Mouse (Mus musculus) MEL (cell line): ENCODE measurements around the gene Rps28. TPM values are rescaled to one million over a fixed set of nuclear protein-coding genes. Genes with fewer than 3 reads are reported as not detected.

ENCODE experiments used
- DNase-seq: peaks from one replicate; pipeline ENCODE4 v3.0.0; 2011; ENCODE audit warnings: low read depth, low spot score
- H3K27ac ChIP-seq: 2 replicates; pipeline ENCODE4 v1.5.1; 2012; ENCODE audit warnings: low read depth, mild to moderate bottlenecking, control low read depth, low read length, moderate library complexity; ENCODE audit not compliant: control insufficient read depth
- H3K27me3 ChIP-seq, 2 experiments: fragments of 150-350 bp in 1 of 2; sonication (generic) in 1 of 2; 2 replicates each; pipeline ENCODE4 v1.6.1; 2012; ENCODE audit warnings: low read length in 2 of 2, mild to moderate bottlenecking in 2 of 2, improper control_type of control experiment in 1 of 2, moderate library complexity in 1 of 2; ENCODE audit not compliant: insufficient read depth in 2 of 2, control insufficient read depth in 1 of 2
- H3K36me3 ChIP-seq, 2 experiments: 2 replicates each; pipeline ENCODE4 v1.6.1; 2012 to 2014; ENCODE audit warnings: low read length in 2 of 2, improper control_type of control experiment in 1 of 2, inconsistent platforms in 1 of 2, mild to moderate bottlenecking in 1 of 2; ENCODE audit not compliant: insufficient read depth in 2 of 2, control insufficient read depth in 1 of 2
- H3K4me1 ChIP-seq, 2 experiments: fragments of 150-350 bp in 1 of 2; sonication (generic) in 1 of 2; 2 replicates each; pipeline ENCODE4 v1.6.1; 2012; ENCODE audit warnings: low read length in 2 of 2, improper control_type of control experiment in 1 of 2, mild to moderate bottlenecking in 1 of 2; ENCODE audit not compliant: insufficient read depth in 2 of 2, control insufficient read depth in 1 of 2
- H3K4me3 ChIP-seq, 2 experiments: fragments of 150-350 bp in 1 of 2; sonication (generic) in 1 of 2; 2 replicates each; pipeline ENCODE4 v1.5.1; 2012; ENCODE audit warnings: low read depth in 2 of 2, low read length in 2 of 2, mild to moderate bottlenecking in 2 of 2, moderate library complexity in 2 of 2, control low read depth in 1 of 2, improper control_type of control experiment in 1 of 2; ENCODE audit not compliant: control insufficient read depth in 1 of 2, insufficient read depth in 1 of 2
- H3K79me2 ChIP-seq: 2 replicates; pipeline ENCODE4 v1.6.1; 2012; ENCODE audit warnings: mild to moderate bottlenecking, low read length, moderate library complexity; ENCODE audit not compliant: control insufficient read depth, poor library complexity, insufficient read depth
- H3K9ac ChIP-seq: 2 replicates; pipeline ENCODE4 v1.6.1; 2012; ENCODE audit warnings: low read depth, mild to moderate bottlenecking, control low read depth, low read length, moderate library complexity; ENCODE audit not compliant: control insufficient read depth, poor library complexity, severe bottlenecking
- H3K9me3 ChIP-seq: fragments of 150-350 bp; sonication (generic); replicated peaks from 2 replicates; pipeline ENCODE4 v1.6.1; 2012; ENCODE audit warnings: mild to moderate bottlenecking, low read length, improper control_type of control experiment, moderate library complexity; ENCODE audit not compliant: insufficient read depth
- CHD2 ChIP-seq: IDR thresholded peaks from 2 replicates; pipeline ENCODE4 v1.6.1; 2011; ENCODE audit warnings: low read length, improper control_type of control experiment
- E2F4 ChIP-seq: IDR thresholded peaks from 2 replicates; pipeline ENCODE4 v1.6.1; 2011; ENCODE audit warnings: low read depth, low read length, improper control_type of control experiment, borderline replicate concordance
- ELF1 ChIP-seq: IDR thresholded peaks from 2 replicates; pipeline ENCODE4 v1.6.1; 2014; ENCODE audit warnings: low read depth, mild to moderate bottlenecking, inconsistent platforms, low read length, improper control_type of control experiment, moderate library complexity
- EP300 ChIP-seq, 2 experiments: IDR thresholded peaks; 2 replicates each; pipeline ENCODE4 v1.6.1; 2011; ENCODE audit warnings: improper control_type of control experiment in 2 of 2, low read length in 2 of 2, low read depth in 1 of 2, mild to moderate bottlenecking in 1 of 2
- GABPA ChIP-seq: IDR thresholded peaks from 2 replicates; pipeline ENCODE4 v1.6.1; 2012; ENCODE audit warnings: low read depth, mild to moderate bottlenecking, inconsistent platforms, low read length, improper control_type of control experiment, moderate library complexity
- JUND ChIP-seq: IDR thresholded peaks from 2 replicates; pipeline ENCODE4 v1.6.1; 2011; ENCODE audit warnings: low read depth, mild to moderate bottlenecking, improper control_type of control experiment, low read length
- KAT2A ChIP-seq: conservative IDR thresholded peaks from 2 replicates; pipeline ENCODE4 v1.6.1; 2012; ENCODE audit warnings: low read depth, low read length, improper control_type of control experiment, inconsistent platforms
- MAFK ChIP-seq: IDR thresholded peaks from 2 replicates; pipeline ENCODE4 v1.6.1; 2011; ENCODE audit warnings: low read depth, mild to moderate bottlenecking, low read length, improper control_type of control experiment, borderline replicate concordance
- MAX ChIP-seq: IDR thresholded peaks from 2 replicates; pipeline ENCODE4 v1.6.1; 2011; ENCODE audit warnings: low read length, improper control_type of control experiment
- MAZ ChIP-seq: IDR thresholded peaks from 2 replicates; pipeline ENCODE4 v1.6.1; 2012; ENCODE audit warnings: low read depth, mild to moderate bottlenecking, inconsistent platforms, low read length, improper control_type of control experiment
- MEF2A ChIP-seq: IDR thresholded peaks from 2 replicates; pipeline ENCODE4 v1.6.1; 2014; ENCODE audit warnings: low read depth, mild to moderate bottlenecking, inconsistent platforms, low read length, improper control_type of control experiment; ENCODE audit not compliant: poor library complexity, insufficient replicate concordance, severe bottlenecking; ENCODE audit errors: extremely low read depth
- NELFE ChIP-seq: IDR thresholded peaks from 2 replicates; pipeline ENCODE4 v1.6.1; 2011; ENCODE audit warnings: low read depth, low read length, improper control_type of control experiment
- NRF1 ChIP-seq: IDR thresholded peaks from 2 replicates; pipeline ENCODE4 v1.6.1; 2014; ENCODE audit warnings: low read depth, mild to moderate bottlenecking, inconsistent platforms, low read length, improper control_type of control experiment, moderate library complexity; ENCODE audit not compliant: poor library complexity, insufficient read depth, severe bottlenecking
- POLR2A ChIP-seq, 2 experiments: IDR thresholded peaks; 2 replicates each; pipeline ENCODE4 v1.6.1; 2011 to 2012; ENCODE audit warnings: low read length in 2 of 2, mild to moderate bottlenecking in 2 of 2, control low read depth in 1 of 2, improper control_type of control experiment in 1 of 2, low read depth in 1 of 2, moderate library complexity in 1 of 2; ENCODE audit not compliant: control insufficient read depth in 1 of 2, insufficient read depth in 1 of 2, poor library complexity in 1 of 2
- RAD21 ChIP-seq: IDR thresholded peaks from 2 replicates; pipeline ENCODE4 v1.6.1; 2011; ENCODE audit warnings: mild to moderate bottlenecking, low read depth, low read length, improper control_type of control experiment
- SMC3 ChIP-seq: IDR thresholded peaks from 2 replicates; pipeline ENCODE4 v1.6.1; 2011; ENCODE audit warnings: low read depth, low read length, improper control_type of control experiment
- TCF12 ChIP-seq: IDR thresholded peaks from 2 replicates; pipeline ENCODE4 v1.6.1; 2014; ENCODE audit warnings: low read depth, mild to moderate bottlenecking, inconsistent platforms, low read length, improper control_type of control experiment, moderate library complexity
- USF1 ChIP-seq: IDR thresholded peaks from 2 replicates; pipeline ENCODE4 v1.6.1; 2014; ENCODE audit warnings: low read depth, mild to moderate bottlenecking, inconsistent platforms, low read length, improper control_type of control experiment, moderate library complexity
- USF2 ChIP-seq, 2 experiments: IDR thresholded peaks; 2 replicates each; pipeline ENCODE4 v1.6.1; 2011 to 2012; ENCODE audit warnings: improper control_type of control experiment in 2 of 2, low read length in 2 of 2, borderline replicate concordance in 1 of 2, inconsistent platforms in 1 of 2, low read depth in 1 of 2, mild to moderate bottlenecking in 1 of 2; ENCODE audit not compliant: insufficient read depth in 1 of 2
- polyA plus RNA-seq, 2 experiments: library from polyadenylated mRNA; stranded (reverse) in 1 of 2; unstranded in 1 of 2; fragments of >175 nt in 1 of 2; fragments of >200 nt in 1 of 2; gene quantifications; 2 replicates each; pipeline versions ENCODE4 v1.2.1 to v1.2.4; 2012; ENCODE audit warnings: low replicate concordance in 2 of 2, low read depth in 1 of 2; ENCODE audit not compliant: insufficient read length in 2 of 2, insufficient read depth in 1 of 2, missing spikeins in 1 of 2
- total RNA-seq: library from RNA; depleted of rRNA; stranded (reverse); fragments of 300-350 nt; gene quantifications from 2 replicates; pipeline ENCODE4 v1.2.3, GENCODE M21; 2012

The Rps28 gene
- total and polyA plus RNA-seq, 3 experiments, result 994 to 3,556 (median 2,154) TPM

DNA sequence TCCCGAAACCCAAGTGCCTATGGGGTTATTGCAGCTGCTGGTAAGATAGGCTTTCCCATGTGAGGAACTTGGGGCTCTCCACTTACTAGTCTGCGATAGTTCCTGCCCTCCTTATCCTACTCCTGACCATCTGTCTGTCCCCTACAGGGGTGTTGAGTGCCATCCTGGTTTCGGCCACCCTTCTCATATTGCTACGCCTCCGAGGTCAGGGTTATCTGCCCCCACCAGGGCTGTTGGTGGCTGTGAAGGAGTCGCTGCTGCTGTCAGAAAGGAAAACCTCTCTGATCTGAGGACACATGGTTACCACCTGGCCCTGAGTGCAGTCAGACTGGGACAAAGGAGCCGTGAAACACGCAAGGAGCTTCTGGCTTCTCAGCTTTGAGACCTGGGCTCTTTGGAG, 23.8 kb upstream of the Rps28 start:
- H3K9ac ChIP-seq, result no peak overlapping the region
- H3K4me1 ChIP-seq, result peaks cover 0 to 6% of the 10 kb centered on the region in 2 experiments; a peak in 1 of 4 replicates
- H3K27ac ChIP-seq, result no peak overlapping the region
- peaks cover 4% of the 10 kb centered on the region; the same call in 1 of the 2 replicates for H3K79me2 ChIP-seq
- H3K9me3 ChIP-seq, result no peaks in the 10 kb centered on the region
- no peak for DNase-seq
- H3K27me3 ChIP-seq, result no peaks in the 10 kb centered on the region
- TF ChIP-seq NELFE (no peak), TCF12 (no peak), GABPA (no peak), CHD2 (no peak), POLR2A (IDR thresholded peaks at IDR 0.05; ENCODE audit: control insufficient read depth in 1 of 2, insufficient read depth in 1 of 2, low read depth in 1 of 2, low read length in 2 of 2, poor library complexity in 1 of 2) (no peak), RAD21 (no peak), E2F4 (no peak), USF1 (no peak), SMC3 (no peak), EP300 (IDR thresholded peaks at IDR 0.05; ENCODE audit: low read depth in 1 of 2, low read length in 2 of 2) (no peak), MAX (no peak), KAT2A (no peak), MAZ (no peak), MEF2A (no peak), JUND (no peak)
- H3K4me3 ChIP-seq, result no peak overlapping the region
- peaks cover 0 to 2% of the 10 kb centered on the region in 2 experiments; a peak in 1 of 4 replicates for H3K36me3 ChIP-seq

DNA sequence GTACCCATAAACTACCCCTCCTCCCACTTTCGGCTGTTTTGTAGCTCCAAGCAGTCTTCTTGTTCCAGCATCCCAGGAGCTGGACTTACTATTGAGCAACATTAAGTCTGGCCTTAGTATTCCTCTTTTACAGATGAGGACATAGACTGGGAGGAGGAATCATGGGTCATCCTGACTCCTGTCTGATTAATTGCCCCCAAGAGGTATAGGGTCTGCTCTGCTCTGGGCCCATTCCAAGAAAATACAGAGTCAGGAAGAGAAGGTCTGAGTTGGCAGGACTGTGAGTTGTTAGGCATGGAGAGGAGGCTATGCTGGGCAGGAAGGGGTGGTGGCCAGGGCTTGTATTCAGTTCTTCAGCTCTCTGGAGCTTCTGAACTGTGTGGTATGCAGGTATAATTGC, 19.8 kb upstream of the Rps28 start:
- no peaks in the 10 kb centered on the region for H3K27me3 ChIP-seq
- no peak overlapping the region; a peak in 1 of 4 replicates for H3K4me3 ChIP-seq
- peaks cover 2 to 11% of the 10 kb centered on the region in 2 experiments; a peak in 3 of 4 replicates for H3K4me1 ChIP-seq
- no peak for TF ChIP-seq KAT2A
- TF ChIP-seq USF1, result no peak
- TF ChIP-seq NRF1, result no peak
- no peak for TF ChIP-seq MAX
- TF ChIP-seq ELF1, result no peak
- TF ChIP-seq MAFK, result no peak
- TF ChIP-seq USF2 (IDR thresholded peaks at IDR 0.05; ENCODE audit: borderline replicate concordance in 1 of 2, insufficient read depth in 1 of 2, low read depth in 1 of 2, low read length in 2 of 2), result no peak
- TF ChIP-seq RAD21, result no peak
- no peak for TF ChIP-seq NELFE
- no peak for TF ChIP-seq POLR2A (IDR thresholded peaks at IDR 0.05; ENCODE audit: control insufficient read depth in 1 of 2, insufficient read depth in 1 of 2, low read depth in 1 of 2, low read length in 2 of 2, poor library complexity in 1 of 2)
- peaks cover 4% of the 10 kb centered on the region; the same call in 1 of the 2 replicates for H3K79me2 ChIP-seq
- H3K9me3 ChIP-seq, result no peaks in the 10 kb centered on the region
- no peak for DNase-seq
- no peak overlapping the region for H3K27ac ChIP-seq
- no peak overlapping the region for H3K9ac ChIP-seq
- H3K36me3 ChIP-seq, result peaks cover 0 to 10% of the 10 kb centered on the region in 2 experiments; a peak in 2 of 4 replicates
